Mouse (Mus musculus): Measurements from ENCODE around the gene Zfand2b.

Gene Zfand2b

DNA sequence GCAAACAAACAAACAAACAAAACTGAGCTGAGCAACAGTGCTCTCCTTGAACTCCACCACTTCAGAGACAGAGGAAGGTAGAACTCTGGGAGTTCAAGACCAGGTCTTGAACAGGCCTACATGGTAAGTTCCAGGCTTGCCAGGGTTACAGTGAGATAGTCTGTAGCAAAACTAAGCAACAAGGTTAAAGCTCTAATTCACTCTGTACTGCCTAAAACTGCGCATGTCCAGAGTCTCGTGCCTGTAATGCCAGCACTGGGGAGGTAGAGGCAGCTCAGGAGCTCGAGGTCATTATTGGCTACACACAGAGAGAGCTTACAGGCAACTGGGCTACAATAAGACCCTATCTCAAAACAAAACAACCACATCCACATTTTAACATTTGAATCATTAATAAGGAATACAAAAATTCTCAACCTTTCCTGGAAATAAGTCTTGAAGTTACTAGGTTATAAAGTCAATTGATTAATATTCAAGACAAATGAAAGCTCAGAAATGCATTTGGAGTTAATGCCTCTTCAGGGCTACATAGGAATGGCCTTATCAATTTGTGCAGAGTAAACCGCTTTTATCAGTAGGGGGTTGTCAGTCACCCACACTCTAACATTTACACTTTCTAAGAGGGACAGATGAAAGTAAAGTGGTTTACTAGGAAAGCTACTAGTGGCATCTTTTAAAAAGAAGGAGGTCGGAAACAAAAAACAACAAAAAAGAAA, 8.7 kb upstream of the Zfand2b start:
- no peak for DNase-seq (ENCODE audit: low read depth, low spot score)

DNA sequence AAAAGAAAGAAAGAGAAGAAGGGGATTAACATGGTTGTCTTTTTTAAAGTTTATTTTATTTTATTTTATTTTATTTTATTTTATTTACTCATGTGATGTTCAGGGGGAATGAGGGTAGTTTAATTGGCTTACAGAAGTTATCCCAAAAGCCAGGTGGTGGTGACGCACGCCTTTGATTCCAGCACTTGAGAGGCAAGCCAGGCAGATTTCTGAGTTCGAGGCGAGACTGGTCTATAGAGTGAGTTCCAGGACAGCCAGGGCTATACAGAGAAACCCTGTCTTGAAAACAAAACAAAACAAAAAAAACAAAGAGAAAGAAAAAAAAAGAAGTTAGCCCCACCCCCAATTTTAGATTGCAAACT, 8.2 kb upstream of the Zfand2b start:
- no peak for DNase-seq (ENCODE audit: low read depth, low spot score)

DNA sequence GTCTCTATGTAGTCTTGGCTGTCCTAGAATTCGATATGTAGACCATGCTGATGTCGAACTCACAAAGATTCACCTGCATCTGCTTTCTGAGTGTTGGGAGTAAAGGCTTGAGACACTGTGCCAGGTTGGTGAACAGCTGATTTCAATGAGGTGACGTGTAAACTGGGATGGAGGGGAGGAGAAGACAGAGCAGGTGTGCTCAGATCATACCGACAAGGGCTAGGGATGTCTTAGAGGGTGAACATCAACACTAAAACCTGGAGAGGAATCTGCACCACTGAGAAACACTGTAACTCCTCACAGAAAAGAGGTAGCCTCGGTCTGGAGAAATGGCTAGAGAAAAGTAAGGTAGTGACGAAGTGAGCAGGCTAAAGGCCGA, 364 bp upstream of the Zfand2b start:
- no peak for DNase-seq (ENCODE audit: low read depth, low spot score)

DNA sequence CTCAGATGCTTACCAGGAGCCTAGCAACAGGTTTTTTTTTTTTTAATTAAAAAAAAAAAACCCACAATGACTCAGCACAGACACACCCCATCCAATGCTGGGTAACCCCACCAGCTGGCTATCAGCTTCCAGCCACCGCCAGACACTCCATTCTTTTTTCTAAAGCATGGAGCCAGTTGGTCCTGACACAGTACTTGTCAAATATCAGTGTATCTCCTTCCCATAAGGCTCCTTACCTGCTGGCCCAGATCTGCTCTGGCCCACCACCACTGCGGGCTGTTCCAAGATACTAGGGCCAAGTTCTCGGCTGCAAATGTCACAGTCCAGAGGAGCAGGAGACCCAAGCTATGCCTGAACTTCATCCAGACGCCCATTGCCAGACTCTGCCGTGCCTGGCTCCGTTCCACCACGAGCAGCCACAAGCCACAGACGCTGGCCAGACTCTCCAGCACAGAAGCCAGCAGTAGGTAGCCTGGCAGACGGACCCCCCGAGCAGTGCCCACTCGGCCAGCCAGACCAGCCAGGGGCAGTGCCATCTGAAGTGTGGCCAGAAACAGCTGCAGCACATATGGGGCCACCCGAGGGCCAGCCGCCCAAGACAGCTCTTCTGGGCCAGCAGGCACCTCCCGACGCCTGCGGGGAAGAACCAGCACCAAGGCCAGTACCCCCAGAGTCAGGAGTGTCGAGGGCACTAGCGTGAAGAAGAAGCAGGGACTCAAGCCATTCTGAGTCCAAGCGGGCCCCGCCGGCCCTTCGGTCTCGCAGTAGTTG, 11.1 kb downstream of the Zfand2b start:
- no peak for DNase-seq (ENCODE audit: low read depth, low spot score)

DNA sequence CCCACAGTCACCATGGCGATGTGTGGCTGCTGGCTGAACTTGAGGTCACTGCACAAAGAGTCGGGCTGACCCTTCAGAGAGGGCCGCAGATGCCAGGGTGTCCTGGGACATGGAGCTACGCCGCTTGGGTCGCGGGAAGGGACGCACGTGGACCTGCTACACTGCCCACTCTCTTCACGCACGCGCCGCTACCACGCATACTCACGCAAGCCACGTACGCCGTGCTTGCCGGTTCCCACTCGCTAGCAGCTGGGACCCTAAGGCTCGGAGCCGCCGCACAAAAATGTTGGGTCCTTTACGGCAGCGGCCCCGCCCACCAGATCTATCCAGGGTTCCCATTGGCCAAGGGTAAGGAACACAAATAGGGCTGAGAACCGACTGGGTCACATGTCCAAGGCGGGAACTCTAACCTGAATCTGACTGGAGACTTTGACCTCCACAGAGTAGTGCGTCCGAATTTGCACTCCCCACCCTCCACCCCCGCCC, 11.7 kb downstream of the Zfand2b start, which contains the start of gene Abcb6:
Gene Abcb6, minus strand, starts transcription at position 288 of the 486 bp plus-strand sequence.
- peak; percentile 87 for DNase-seq (ENCODE audit: low read depth, low spot score)

DNA sequence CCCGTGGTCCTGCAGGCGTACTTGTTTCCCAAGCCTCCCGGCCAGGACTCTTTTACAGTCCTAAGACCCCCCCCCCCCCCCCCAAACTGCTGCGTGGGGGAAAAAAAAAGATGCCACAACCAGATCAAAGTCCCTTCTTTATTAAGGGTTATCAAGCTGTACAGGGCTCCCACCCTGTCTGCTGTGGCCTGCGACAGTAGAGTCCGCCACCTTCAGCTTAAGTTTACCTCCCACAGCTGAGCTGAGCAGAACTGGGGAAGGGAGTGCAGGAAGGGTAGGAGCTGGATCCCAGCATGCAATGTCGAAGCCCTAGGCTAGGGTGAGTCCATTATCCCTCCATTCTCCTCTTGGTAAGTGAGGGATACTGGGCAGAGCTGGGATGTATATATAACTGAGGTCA, 12.3 kb downstream of the Zfand2b start:
- no peak for DNase-seq (ENCODE audit: low read depth, low spot score)

DNA sequence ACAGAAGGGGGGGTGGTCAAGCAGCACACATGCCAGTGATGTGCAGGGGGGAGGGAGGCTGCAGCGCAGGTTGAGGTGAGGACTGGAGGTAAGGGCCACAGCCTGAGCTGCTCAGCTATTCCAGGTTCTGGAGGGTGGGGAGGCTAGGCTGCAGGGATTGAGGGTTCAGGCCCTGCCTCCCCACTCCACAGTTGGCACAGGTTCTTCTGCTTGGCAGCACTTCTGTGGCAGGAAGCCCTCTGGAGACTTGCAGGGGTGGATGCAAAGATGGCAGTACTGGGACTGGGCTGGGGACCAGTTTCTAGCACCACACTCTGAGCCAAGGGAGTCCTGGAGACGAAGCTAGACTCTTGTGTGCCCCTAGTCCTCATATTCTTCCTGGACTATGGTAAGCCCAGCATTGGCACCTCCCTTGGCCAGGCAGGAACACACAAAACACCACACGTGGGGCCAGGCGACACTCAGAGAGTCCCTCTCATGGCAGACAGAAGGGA, 13.0 kb downstream of the Zfand2b start:
- DNase-seq (ENCODE audit: low read depth, low spot score): no peak

DNA sequence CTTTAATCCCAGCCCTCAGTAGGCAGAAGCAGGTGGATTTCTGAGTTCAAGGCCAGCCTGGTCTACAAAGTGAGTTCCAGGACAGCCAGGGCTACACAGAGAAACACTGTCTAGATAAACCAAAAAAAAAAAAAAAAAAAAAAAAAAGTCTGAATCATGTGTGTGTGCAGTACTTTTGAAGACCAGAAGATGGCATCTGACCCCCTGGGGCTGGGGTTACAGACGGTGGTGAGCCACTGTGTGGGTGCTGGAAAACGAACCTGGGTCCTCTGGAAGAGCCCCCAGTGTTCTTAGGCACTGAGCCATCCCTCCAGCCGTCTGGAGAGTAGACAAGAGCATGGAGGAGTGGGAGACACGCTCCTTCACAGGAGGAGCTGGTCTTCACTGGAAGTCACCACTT, 13.7 kb downstream of the Zfand2b start:
- DNase-seq (ENCODE audit: low read depth, low spot score): no peak

DNA sequence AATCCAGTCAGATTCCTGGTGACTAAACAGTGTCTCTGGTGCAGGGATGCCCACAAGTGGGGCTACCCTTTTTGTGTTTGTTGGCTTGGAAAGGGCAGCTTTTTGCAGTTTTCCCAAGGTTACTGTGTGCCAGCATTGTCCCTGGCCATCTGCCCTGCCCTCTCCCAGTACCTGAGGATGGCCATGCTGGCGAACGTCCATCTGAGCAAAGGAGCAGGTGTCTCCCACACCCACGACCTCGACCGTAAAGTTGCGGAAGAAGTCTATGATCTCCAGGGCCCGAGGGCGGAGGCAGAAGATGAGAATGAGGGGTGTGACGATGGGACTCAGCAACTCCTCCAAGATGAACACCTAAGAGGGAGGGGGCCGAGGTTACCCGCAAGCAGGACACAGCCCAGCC, 17.0 kb downstream of the Zfand2b start:
- no peak for DNase-seq (ENCODE audit: low read depth, low spot score)

DNA sequence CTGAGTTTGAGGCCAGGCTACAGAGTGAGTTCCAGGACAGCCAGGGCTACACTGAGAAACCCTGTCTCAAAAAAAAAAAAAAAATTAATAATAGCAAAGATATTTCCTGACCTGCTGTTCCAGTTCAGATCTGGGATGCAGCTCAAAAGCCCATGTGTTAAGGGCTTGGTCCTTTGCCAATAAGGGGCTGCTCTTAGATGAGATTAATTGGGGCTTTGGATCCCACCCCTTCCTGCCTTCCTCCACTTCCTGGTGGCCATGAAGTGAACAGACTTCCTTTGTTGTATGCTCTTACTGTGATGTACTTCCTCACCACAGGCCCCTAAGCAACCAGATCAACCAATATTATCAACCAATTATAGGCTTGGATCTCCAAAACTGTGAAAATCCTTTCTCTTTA, 18.7 kb downstream of the Zfand2b start:
- no peak for DNase-seq (ENCODE audit: low read depth, low spot score)

DNA sequence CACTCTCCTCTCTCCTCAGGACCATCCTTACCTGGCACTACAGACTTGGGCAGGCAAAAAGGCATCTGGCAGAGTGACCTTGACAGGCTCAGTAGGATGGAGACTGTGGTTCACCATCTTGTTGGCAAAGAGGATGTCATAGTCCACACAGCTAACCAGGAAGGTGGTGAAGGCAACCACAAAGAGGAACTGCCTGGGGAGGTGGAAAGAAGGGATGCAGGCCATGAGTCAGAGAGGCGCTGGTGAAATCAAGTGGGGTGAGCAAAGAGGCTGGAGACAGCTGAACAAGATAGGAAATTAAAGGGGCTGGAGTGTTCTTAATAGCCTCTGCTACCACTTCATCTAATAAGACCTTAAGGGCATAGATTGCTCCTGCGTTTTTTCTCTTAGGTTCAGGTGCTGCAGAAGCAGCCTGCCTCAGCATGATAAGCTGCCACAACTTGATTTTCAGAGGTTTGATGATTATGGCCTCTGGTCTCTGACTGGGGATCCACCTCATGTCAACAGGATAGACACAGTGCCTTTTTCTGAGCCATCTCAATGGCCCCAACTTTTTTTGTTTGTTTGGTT, 19.6 kb downstream of the Zfand2b start:
- no peak for DNase-seq (ENCODE audit: low read depth, low spot score)

DNA sequence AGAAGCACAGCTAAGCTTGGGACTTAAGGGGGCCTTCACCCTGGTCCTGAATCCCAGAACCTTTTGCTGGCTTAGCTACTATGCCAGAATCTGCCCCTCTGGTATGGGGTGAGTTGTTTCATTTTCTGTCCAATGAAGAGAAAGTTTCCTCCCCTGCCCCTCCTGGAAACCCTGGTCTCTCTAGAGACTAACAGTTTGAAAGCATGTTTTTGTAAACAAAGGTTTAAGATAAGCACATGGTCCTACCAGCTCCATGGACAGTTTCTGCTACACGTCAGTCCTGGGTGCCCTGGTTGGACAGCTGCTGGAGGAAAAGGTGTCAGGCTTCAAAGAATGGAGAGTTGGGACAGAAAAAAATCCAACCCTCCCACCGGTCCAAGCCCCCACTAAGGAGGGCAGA, 22.1 kb downstream of the Zfand2b start:
- no peak for DNase-seq (ENCODE audit: low read depth, low spot score)

DNA sequence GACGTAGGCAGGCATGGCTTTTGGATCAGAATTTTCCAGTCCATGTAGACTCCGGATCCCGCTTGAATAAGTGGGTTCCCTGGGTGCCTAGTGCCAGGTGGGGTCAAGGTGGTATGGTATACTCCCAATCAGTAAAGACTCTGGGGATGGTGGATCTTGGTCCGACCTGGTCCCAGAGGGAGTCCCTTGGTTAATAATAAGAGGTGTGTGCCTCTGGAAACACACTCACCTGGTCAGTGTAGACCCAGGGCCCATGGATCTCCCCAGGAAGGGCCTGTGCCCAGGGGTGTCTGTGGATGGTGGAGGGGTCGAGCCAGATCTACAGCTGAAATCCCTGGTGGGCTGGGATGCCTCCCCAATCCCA, 22.8 kb downstream of the Zfand2b start:
- no peak for DNase-seq (ENCODE audit: low read depth, low spot score)

DNA sequence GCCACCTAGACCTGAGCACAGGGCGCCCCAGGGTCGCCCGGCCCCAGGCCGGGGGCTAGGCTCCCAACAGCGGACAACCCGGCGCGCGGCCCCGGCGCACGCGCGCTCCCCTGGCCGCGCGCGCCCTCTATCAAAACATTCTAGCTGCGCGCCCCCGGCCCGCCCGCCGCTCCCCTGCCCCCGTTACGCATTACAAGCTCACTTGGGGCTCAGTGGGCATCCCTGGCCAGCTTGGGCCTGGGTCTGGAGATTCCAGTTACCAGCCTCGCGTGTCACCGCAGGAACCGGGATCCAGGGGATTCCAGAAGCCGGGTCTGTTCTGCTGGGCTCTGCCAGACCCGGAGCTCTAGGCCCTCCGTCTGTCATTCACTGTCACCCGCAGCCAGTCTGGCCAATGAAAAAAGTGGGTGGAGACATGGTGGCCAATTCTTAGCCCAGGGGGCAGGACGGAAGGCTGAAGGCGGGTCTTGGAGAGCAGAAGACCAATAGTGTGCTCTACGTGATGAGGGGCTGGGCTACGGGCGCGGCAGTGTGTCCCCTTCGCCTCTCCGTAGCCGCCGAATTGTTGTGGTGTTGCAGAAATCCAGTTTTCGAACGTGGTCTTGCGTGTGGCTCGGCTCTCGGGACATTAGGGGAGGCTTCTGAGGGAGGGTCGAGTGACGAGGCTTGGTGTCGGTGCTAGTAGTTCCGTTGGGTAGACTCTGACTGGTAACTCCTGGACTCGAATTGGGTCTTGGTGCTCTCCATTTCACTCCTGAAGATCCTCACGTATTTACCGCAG, 23.4 kb downstream of the Zfand2b start, which contains the start of the genes Ankzf1 and Atg9a:
Gene Ankzf1, plus strand, starts transcription at position 530 of the 781 bp plus-strand sequence.
Gene Atg9a, minus strand, starts transcription at position 575 of the 781 bp plus-strand sequence.
- DNase-seq (ENCODE audit: low read depth, low spot score): peak; percentile 97

DNA sequence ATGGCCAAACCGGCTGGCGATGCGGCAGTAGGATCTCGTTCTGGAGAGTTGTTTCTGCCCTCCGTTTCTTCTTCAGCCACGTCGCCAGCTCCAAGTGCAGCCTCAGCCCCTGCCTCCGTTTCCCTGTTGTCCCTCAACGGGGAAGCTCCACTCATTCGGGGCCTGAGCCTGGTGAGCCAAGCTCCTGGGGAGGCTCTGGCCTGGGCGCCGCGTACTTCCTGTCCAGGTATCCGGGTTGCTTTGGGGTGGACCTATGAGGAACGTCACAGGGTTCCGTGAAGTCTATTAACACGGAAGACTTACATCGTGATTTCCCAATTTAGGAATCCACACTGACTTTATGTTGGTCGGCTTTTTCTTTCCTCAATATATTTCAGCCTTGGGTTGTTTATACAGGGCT, 24.0 kb downstream of the Zfand2b start:
- no peak for DNase-seq (ENCODE audit: low read depth, low spot score)

DNA sequence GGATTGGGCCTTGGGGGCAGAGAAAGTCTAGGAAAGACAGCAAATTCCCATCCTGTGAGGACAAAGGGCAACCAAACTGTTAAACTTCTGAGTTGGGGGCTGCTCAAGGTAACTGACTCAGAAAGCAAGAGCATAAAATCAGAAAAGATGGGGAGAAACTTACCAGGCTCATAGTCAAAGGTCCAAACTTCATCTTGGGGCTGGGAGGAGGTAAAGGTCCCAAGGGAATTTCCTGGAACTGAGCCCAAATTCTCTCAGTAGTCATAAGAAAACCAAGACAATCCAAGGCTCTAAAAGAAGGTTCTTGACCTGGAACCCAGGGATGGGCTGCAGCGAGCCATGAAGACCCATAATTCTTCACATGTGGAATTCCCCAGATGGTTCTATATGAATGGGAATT, 32.8 kb downstream of the Zfand2b start:
- no peak for DNase-seq (ENCODE audit: low read depth, low spot score)

DNA sequence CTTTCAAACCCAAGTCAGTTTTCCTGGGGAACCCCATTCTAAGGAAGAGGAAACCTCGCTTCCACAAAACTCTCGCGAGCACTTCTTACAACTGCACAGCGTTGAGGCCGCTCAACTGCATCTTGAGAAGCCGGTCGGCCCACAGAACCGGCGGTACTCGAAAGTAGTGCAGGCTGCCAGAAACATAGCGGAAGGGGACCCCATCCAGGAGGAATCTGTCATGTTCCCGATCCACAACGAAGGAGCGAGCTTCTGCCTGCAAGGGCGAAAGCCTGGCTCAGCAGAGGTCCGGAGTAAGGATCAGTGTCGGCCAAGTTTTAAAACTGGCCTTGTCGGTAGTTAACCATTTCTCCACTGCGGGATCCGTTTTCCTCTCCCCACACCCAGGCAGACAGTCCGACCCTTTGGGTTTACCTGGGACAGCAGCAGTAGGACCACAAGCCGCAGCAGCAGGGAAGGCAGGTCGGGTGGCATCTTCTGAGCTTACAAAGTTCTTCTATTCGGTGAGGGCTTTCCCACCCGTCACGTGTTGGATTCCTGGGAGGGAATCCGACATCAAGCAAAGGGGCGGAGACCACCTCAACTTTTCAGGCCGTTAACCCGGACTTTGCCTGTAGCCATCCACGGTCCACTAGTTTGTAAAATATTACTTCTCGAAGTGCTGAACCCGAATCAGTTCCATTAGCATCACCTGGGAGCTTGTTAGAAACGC, 40.7 kb downstream of the Zfand2b start:
- peak; percentile 18 for DNase-seq (ENCODE audit: low read depth, low spot score)

DNA sequence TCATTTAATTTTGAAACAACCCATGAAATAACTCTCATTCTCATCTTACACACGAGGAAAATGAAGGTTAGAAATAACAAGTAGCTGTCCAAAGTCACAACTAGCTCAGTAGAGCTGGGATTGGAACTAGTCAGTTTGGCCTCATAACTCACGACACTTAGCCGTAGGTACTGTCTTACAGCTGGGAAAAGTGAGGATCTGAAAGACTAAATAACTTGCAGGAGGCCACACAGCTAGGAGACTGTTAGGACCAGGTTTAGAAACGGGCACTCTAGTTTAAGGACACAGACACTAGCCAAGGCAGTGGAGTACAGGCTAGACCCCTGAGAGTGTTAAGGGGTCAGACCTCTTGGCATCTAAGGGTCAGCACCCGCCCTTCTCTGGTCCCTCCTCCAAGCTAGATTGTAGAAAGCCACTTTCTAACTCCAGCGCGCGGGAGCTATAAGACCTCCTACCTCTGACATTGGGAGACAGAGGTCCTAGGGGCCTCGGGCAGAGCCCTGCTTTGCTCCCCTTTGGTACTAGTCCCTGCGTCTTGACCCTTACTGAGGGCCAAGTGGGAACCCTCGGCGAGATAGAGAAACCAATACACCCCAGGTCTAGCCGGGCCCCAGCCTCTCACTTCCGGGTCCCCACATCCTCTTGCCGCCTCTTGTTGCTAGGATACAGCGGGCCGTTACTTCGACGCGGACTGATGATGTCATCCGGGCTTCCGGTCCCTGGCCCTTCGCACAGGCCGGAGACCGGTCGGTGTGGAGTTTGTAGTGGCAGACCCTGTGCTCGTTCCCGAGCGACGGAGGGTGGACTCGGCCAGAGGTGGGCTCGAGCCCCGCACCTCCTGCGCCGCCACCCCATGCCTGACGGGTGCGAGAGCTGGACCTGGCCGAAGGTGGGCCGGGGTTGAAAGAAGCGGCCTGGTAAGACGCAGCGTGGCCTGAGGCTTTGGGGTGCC, 42.0 kb downstream of the Zfand2b start, which contains the start of the genes Glb1l and Stk16:
Gene Glb1l, minus strand, starts transcription at position 678 of the 952 bp plus-strand sequence.
Gene Stk16, plus strand, starts transcription at position 703 of the 952 bp plus-strand sequence.
- peak; percentile 95 for DNase-seq (ENCODE audit: low read depth, low spot score)

DNA sequence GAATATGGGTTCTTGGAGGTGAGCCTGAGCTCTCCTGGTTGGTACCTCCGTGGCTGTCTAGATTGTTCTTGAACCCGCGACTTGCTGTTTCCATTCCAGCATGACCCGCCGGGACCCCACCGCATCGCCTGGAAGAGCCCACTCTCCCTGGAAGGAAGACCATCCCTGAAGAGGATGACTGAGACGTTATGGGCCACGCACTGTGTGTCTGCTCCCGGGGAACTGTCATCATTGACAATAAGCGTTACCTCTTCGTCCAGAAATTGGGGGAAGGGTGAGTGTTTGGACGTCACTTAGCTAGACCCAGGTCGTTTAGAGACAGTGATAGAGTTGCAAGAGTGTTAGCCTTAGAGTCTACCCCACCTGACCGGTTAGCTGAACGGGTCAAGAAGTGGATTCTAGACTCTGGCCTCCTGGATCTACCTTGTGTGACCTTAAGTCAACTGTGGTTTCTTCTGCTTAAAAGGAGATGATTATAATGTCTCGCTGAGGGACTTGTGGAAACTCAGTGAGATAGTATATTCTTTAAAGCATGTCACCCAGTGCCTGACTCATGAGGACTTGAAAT, 42.8 kb downstream of the Zfand2b start:
- DNase-seq (ENCODE audit: low read depth, low spot score): no peak
